Mouse (Mus musculus) midbrain, postnatal 0 days (tissue): ENCODE measurements around the gene Leng8. TPM values are rescaled to one million over a fixed set of nuclear protein-coding genes. Genes with fewer than 3 reads are reported as not detected.

Source experiments
- ATAC-seq: fragments of 200-750 bp; cut with Nextera tagmentation; 2 replicates; pipeline ENCODE4 v1.8.0; 2017; ENCODE audit warnings: moderate number of reproducible peaks, mild to moderate bottlenecking, moderate TSS enrichment, moderate library complexity; ENCODE audit not compliant: low FRiP score
- DNase-seq: peaks from one replicate; pipeline ENCODE4 v3.0.0-alpha.2; 2015; ENCODE audit warnings: low spot score
- H3K27ac ChIP-seq: fragments of 300-500 bp; sonication (generic); 2 replicates; pipeline ENCODE4 v1.5.1; 2014; ENCODE audit warnings: low read depth, mild to moderate bottlenecking, low read length, mixed read lengths
- H3K27me3 ChIP-seq: fragments of 300-500 bp; sonication (generic); 2 replicates; pipeline ENCODE4 v1.6.1; 2014; ENCODE audit warnings: low read length, control low read depth, mixed read lengths; ENCODE audit not compliant: insufficient read depth
- H3K36me3 ChIP-seq: fragments of 300-500 bp; sonication (generic); 2 replicates; pipeline ENCODE4 v1.6.1; 2014; ENCODE audit warnings: low read length, control low read depth, mixed read lengths; ENCODE audit not compliant: insufficient read depth
- H3K4me1 ChIP-seq: fragments of 300-500 bp; sonication (generic); 2 replicates; pipeline ENCODE4 v1.6.1; 2014; ENCODE audit warnings: mild to moderate bottlenecking, control low read depth, antibody characterized with exemption, low read length, mixed read lengths; ENCODE audit not compliant: insufficient read depth
- H3K4me2 ChIP-seq: fragments of 300-500 bp; sonication (generic); 2 replicates; pipeline ENCODE4 v1.6.1; 2014; ENCODE audit warnings: low read depth, mild to moderate bottlenecking, low read length, mixed read lengths; ENCODE audit not compliant: poor library complexity, severe bottlenecking
- H3K4me3 ChIP-seq: fragments of 300-500 bp; sonication (generic); 2 replicates; pipeline ENCODE4 v1.5.1; 2014; ENCODE audit warnings: low read depth, mild to moderate bottlenecking, low read length, moderate library complexity
- H3K9ac ChIP-seq: fragments of 300-500 bp; sonication (generic); replicated peaks from 2 replicates; pipeline ENCODE4 v1.6.1; 2014; ENCODE audit warnings: mild to moderate bottlenecking, low read length, moderate library complexity, mixed read lengths; ENCODE audit not compliant: poor library complexity, severe bottlenecking
- H3K9me3 ChIP-seq: fragments of 300-500 bp; sonication (generic); 2 replicates; pipeline ENCODE4 v1.6.1; 2016; ENCODE audit warnings: low read length, control low read depth
- CTCF ChIP-seq: IDR thresholded peaks from 2 replicates; pipeline ENCODE4 v1.5.1; 2016; ENCODE audit warnings: antibody characterized with exemption, mild to moderate bottlenecking
- WGBS: fragments of 180-500 bp; shearing (Covaris S2); extraction: QIAGEN DNeasy Blood & Tissue Kit; methylation state at CpG from one replicate; pipeline ENCODE4 v1.1.7; 2014; 5-methylcytosine and 5-hydroxymethylcytosine counted together
- polyA plus RNA-seq: library from polyadenylated mRNA; unstranded; fragments of >200 nt; fragmentation: Nextera tagmentation; extraction: Ambion mirVana; gene quantifications from 2 replicates; pipeline ENCODE4 v1.2.1, GENCODE M21; 2015
- total RNA-seq: library from RNA; depleted of rRNA; stranded (reverse); fragments of >200 nt; gene quantifications from 2 replicates; pipeline ENCODE4 v1.2.3, GENCODE M21; 2014

The Leng8 gene
- total and polyA plus RNA-seq, 2 experiments from 2014 or later = 64.1 to 176 TPM

DNA sequence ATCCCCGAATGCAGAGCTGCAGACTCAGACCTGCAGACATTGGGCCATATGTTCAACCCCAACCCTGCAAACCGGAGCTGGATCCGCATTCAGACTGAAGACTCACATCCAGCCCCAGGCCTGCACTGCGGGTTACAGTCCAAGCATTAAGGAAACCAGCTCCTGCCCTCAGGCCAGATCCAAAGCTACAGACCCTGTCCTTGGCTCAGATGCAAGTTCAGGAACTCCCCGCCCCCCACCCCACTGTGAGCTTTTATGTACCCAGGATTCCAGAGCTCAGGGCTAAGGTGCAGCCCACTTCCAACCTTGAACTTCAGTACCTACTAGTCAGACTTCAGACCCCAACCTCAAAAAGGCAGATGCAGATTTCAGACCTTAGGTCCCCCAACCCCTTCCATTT lies 12.0 kb upstream of the Leng8 start:
- 0 out of 2 replicates have a peak overlapping the region, but pooled peaks have one; percentile 29 for H3K9ac ChIP-seq
- H3K4me1 ChIP-seq = peaks cover 14% of the 10 kb centered on the region
- peaks cover 25% of the 10 kb centered on the region for H3K36me3 ChIP-seq
- H3K4me3 ChIP-seq = peak overlapping the region; percentile 15
- H3K27me3 ChIP-seq = no peaks in the 10 kb centered on the region
- 5% methylated on average over 5 of the region's 5 CpGs for WGBS
- DNase-seq (no peak), ATAC-seq (0 out of 2 replicates have a peak, but pooled peaks have one; percentile 0)
- no peaks in the 10 kb centered on the region for H3K9me3 ChIP-seq
- TF ChIP-seq CTCF = no peak
- peak overlapping the region; percentile 83 for H3K27ac ChIP-seq
- H3K4me2 ChIP-seq = peak overlapping the region; percentile 45

DNA sequence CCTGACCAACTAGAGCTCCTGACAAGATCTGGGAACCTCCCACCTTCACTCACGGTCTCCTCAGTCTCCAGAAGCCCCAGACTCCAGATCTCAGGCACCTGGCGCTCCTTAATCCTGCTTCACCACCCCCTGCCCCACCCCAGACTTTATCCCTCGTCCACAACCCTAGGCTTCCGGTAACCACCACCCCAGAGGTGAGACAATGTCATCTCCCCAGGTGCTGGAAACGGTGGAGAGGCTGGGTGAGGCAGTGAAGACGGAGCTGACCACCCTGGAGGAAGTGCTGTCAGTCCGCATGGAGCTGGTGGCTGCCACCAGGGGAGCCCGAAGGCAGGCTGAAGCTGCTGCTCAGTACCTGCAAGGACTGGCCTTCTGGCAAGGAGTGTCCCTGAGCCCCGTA lies 11.5 kb upstream of the Leng8 start:
- peak overlapping the region; percentile 83 for H3K27ac ChIP-seq
- WGBS = 28% methylated on average over 9 of the region's 9 CpGs
- ATAC-seq (no peak), DNase-seq (no peak)
- no peak overlapping the region for H3K4me2 ChIP-seq
- TF ChIP-seq CTCF = peak; percentile 37
- H3K9ac ChIP-seq = 0 out of 2 replicates have a peak overlapping the region, but pooled peaks have one; percentile 29
- H3K4me1 ChIP-seq = peaks cover 14% of the 10 kb centered on the region
- no peak overlapping the region for H3K4me3 ChIP-seq
- no peaks in the 10 kb centered on the region for H3K9me3 ChIP-seq
- H3K36me3 ChIP-seq = peaks cover 25% of the 10 kb centered on the region
- no peaks in the 10 kb centered on the region for H3K27me3 ChIP-seq

DNA sequence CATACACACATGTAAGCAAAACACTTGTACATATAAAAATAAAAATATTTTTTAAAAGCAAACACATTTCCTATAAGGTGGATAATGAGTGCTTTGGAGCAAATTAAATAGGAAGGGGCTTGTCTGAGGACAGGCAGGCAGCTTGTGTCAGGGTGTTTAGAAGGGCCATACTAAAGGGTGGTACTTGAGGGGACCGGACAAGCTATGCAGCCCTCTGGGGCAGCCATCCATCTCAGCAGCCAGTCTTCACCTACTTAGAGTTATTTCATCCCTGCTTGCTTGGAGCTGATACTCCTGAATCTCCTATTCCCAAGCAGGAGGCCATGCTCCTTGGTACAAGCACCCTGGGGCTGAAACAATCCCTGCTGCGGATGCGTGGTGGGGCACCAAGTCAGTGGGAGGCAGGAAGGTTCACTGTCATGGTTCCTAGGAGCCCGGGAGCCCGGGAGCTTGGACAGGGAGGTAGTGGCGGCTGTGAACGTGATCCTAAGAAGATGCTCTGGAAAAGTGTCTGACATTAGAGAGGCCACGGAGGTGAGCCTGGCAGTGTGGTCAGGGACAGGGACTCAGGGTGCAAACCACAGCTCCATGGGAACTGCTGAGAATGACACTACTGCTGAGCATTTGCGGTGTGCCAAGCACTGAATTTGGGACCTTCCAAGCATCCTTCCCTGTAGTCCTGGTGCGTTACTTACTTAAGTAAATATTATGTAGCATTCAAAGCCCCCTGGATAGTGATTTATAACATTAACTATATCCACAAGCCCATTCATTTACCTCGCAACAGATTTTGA lies 9.7 kb upstream of the Leng8 start:
- Histone ChIP-seq H3K9me3 (no peaks in the 10 kb centered on the region), H3K4me3 (no peak overlapping the region), H3K36me3 (peaks cover 29% of the 10 kb centered on the region), H3K4me1 (peaks cover 14% of the 10 kb centered on the region), H3K27me3 (no peaks in the 10 kb centered on the region), H3K27ac (no peak overlapping the region), H3K9ac (no peak overlapping the region), H3K4me2 (no peak overlapping the region)
- no peak for TF ChIP-seq CTCF
- no peak for DNase-seq
- WGBS = 86% methylated on average over 11 of the region's 11 CpGs
- no peak for ATAC-seq

DNA sequence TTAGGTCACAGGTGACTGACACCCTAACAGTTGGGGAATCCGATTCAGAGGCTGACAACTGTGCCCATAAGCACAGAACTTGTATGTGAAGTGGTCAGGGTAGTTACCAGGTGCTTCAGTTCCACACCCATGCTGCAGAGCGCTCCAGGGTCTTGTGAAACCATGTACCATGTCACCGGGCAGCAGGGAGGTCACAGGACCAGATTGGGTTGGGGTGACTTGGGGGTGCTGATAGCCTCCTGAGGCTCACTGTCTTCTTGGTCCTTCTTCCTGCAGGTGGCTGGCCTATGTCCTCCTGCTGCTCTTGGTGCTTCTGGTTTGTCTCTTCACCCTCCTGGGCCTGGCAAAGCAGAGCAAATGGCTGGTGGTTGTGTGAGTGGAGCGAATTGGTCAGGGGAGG lies 8.9 kb upstream of the Leng8 start:
- no peak overlapping the region for H3K4me2 ChIP-seq
- H3K27me3 ChIP-seq = no peaks in the 10 kb centered on the region
- peaks cover 36% of the 10 kb centered on the region for H3K36me3 ChIP-seq
- H3K9me3 ChIP-seq = no peaks in the 10 kb centered on the region
- WGBS = 95% methylated on average over 4 of the region's 4 CpGs
- ATAC-seq (no peak), DNase-seq (no peak)
- no peak overlapping the region for H3K9ac ChIP-seq
- H3K4me1 ChIP-seq = peaks cover 10% of the 10 kb centered on the region
- H3K27ac ChIP-seq = no peak overlapping the region
- no peak overlapping the region for H3K4me3 ChIP-seq
- TF ChIP-seq CTCF = no peak

DNA sequence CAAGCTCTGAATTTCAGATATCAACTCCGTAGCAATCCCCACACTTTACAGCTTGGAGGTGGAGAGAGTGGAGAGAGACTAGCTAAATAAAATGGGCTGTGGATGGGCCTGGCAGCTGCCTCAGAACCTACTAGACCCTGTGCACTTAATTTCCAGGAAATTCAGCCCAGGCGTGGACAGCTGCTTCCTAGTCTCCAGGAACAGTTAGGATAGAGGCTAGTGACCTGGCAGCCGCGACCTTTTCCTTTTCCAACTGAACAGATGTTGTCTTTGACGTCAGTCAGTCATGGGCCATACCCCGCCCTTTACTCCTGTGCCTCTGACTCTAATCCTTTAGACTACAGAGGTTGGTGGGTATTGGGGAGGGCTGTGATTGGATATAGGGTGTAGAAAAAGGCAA lies 8.0 kb upstream of the Leng8 start:
- 60% methylated on average over 6 of the region's 6 CpGs for WGBS
- DNase-seq = no peak
- no peaks in the 10 kb centered on the region for H3K27me3 ChIP-seq

More for the DNA sequence above, 8.0 kb upstream of the Leng8 start:
- no peak overlapping the region for H3K4me3 ChIP-seq
- 0 out of 2 replicates have a peak overlapping the region, but pooled peaks have one; percentile 19 for H3K9ac ChIP-seq
- peaks cover 41% of the 10 kb centered on the region for H3K36me3 ChIP-seq
- H3K9me3 ChIP-seq = no peaks in the 10 kb centered on the region
- TF ChIP-seq CTCF = no peak
- H3K4me1 ChIP-seq = peaks cover 4% of the 10 kb centered on the region; the same call in 1 of the 2 replicates
- no peak overlapping the region; the same call in 1 of the 2 replicates for H3K27ac ChIP-seq
- no peak for ATAC-seq
- no peak overlapping the region for H3K4me2 ChIP-seq
